Mouse (Mus musculus): Measurements from ENCODE around the gene Bmp8a.
"Not testable (repeated sequence)": the region's sequence is repeated elsewhere in the genome, so short reads cannot be mapped to it uniquely, and the experiment has no call there.

DNA sequence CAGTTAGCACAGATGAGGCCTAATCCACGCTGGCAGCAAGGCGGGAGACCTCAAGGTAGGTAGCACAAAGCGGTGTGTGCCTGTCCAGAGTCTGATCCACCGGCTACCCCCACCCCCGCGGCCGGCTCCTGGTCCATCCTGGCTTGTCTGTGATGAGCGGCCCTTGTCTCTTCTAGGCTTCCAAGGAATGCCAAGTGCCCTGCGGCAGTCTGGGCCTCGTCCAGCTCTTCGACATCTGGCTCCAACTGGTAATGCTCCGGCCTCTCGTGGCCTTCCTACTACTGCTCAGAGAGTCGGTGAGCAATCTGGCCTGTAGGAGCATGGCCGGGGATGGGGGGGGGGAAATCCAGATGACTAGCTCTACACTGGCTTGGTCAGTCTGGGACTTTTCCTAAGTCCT lies 48.0 kb downstream of the Bmp8a start:
- TF ChIP-seq POLR2A (IDR thresholded peaks at IDR 0.05; ENCODE audit: insufficient read length, low read depth); MAX (IDR thresholded peaks at IDR 0.05; ENCODE audit: low read depth); MYOD1 (IDR thresholded peaks at IDR 0.05; ENCODE audit: control insufficient read depth in 1 of 3, insufficient read length in 2 of 3, low read depth in 2 of 3); E2F4 (IDR thresholded peaks at IDR 0.05; ENCODE audit: insufficient read depth); POLR2AphosphoS2 (IDR thresholded peaks at IDR 0.05; ENCODE audit: insufficient read length, low read depth); CEBPB (IDR thresholded peaks at IDR 0.05; ENCODE audit: insufficient read depth, poor library complexity, severe bottlenecking); TCF3 (IDR thresholded peaks at IDR 0.05; ENCODE audit: insufficient read length, low read depth): not testable (repeated sequence)

Data from myocyte (in vitro differentiated cells).